In the genomic region with DNA sequence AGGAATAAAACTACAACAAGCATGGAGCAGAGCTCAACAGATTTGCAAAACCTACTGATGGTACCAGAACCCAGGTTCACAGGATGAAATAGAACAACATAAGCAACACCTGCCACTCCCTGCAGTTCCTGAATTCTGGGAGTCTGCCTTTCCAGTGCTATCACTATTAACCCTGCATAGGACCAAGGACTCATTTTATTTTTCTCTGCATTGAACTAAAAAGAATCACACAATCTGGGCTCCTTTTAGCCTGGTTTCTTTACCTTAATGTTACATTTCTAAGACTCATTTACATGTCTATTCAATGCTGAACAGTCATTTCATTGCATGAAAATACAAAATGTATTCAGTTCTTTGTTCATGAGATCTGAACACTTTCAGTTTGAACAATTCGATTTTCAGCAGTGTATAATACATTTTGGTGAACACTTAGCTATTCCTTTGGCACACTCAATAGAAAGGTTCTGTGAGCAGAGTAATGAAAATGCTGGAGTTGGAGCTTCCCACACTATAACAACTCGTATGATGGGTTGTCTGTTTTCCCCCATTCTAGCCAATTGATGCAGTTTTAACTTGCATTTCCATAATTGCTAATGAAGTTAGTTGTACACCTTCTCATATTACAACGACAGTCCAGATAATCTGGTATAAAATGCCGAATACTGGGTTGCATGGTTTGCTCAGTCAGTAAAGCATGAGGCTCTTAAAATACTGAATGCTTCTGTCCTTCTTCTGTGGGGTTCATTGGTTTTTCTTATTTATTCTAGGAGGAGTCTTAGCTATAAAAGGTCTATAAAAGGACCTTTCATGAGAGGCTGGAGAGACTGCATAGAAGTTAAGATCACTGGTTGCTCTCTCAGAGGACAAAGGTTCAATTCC, we compare ENCODE assay signal across 20 mouse cellular contexts.
DNase-seq lines count a peak whose midpoint lies in the region; ATAC-seq lines count a peak whose summit lies in the region.
"Had no signal": no experiment of that assay in that cellular context is flagged by ENCODE, and none has a peak within 500 bp of the region (broad histone marks: within the 10 kb centered on the region; RNA-seq: fewer than 3 reads in every experiment).

No protein-coding gene starts in this region.

- H3K4me3 ChIP-seq in hindbrain, embryonic 11.5 days (ENCODE audit: low read depth, low read length) = no peak overlapping the region
- no peak overlapping the region for H3K4me3 ChIP-seq in hindbrain, embryonic 14.5 days (replicated peaks; ENCODE audit: low read length)
- no peak overlapping the region for H3K4me3 ChIP-seq in midbrain, embryonic 13.5 days (replicated peaks)
- no peak overlapping the region for H3K4me3 ChIP-seq in midbrain, embryonic 10.5 days
- no peak overlapping the region for H3K4me3 ChIP-seq in forebrain, embryonic 14.5 days (ENCODE audit: low read depth, low read length)
- H3K4me3 ChIP-seq: embryonic facial prominence, embryonic 15.5 days; erythroblast, embryonic 14.5 days; gastrocnemius, adult 2 months; heart, embryonic 13.5 days; hindbrain, embryonic 15.5 days had no signal

- no peaks in the 10 kb centered on the region for H3K9me3 ChIP-seq in hindbrain, embryonic 11.5 days (ENCODE audit: control insufficient read depth, low read length)
- H3K9me3 ChIP-seq in hindbrain, embryonic 14.5 days (ENCODE audit: control insufficient read depth, low read length) = no peaks in the 10 kb centered on the region
- no peaks in the 10 kb centered on the region for H3K9me3 ChIP-seq in midbrain, embryonic 13.5 days
- no peaks in the 10 kb centered on the region for H3K9me3 ChIP-seq in midbrain, embryonic 10.5 days (replicated peaks)
- no peaks in the 10 kb centered on the region for H3K9me3 ChIP-seq in forebrain, embryonic 14.5 days (replicated peaks; ENCODE audit: control insufficient read depth, low read length)
- H3K9me3 ChIP-seq: embryonic facial prominence, embryonic 15.5 days; heart, embryonic 13.5 days; hindbrain, embryonic 15.5 days had no signal

- H3K36me3 ChIP-seq in hindbrain, embryonic 11.5 days (ENCODE audit: control insufficient read depth, insufficient read depth, low read length) = no peaks in the 10 kb centered on the region
- H3K36me3 ChIP-seq in hindbrain, embryonic 14.5 days (replicated peaks; ENCODE audit: control insufficient read depth, insufficient read depth) = no peaks in the 10 kb centered on the region
- no peaks in the 10 kb centered on the region for H3K36me3 ChIP-seq in midbrain, embryonic 13.5 days
- H3K36me3 ChIP-seq in midbrain, embryonic 10.5 days = no peaks in the 10 kb centered on the region
- no peaks in the 10 kb centered on the region for H3K36me3 ChIP-seq in forebrain, embryonic 14.5 days (ENCODE audit: control insufficient read depth, insufficient read depth, low read length)
- H3K36me3 ChIP-seq: embryonic facial prominence, embryonic 15.5 days; heart, embryonic 13.5 days; hindbrain, embryonic 15.5 days had no signal

- no peak overlapping the region for H3K27ac ChIP-seq in hindbrain, embryonic 11.5 days (ENCODE audit: low read depth, low read length)
- H3K27ac ChIP-seq in hindbrain, embryonic 14.5 days = no peak overlapping the region
- no peak overlapping the region for H3K27ac ChIP-seq in midbrain, embryonic 13.5 days
- H3K27ac ChIP-seq in midbrain, embryonic 10.5 days (replicated peaks) = no peak overlapping the region
- H3K27ac ChIP-seq in forebrain, embryonic 14.5 days (ENCODE audit: low read depth, low read length) = peak overlapping the region; percentile 30; the same call in 1 of the 2 replicates
- H3K27ac ChIP-seq: embryonic facial prominence, embryonic 15.5 days; gastrocnemius, adult 2 months; heart, embryonic 13.5 days; hindbrain, embryonic 15.5 days had no signal

- no peak overlapping the region for H3K9ac ChIP-seq in hindbrain, embryonic 11.5 days (ENCODE audit: low read depth, low read length)
- H3K9ac ChIP-seq in hindbrain, embryonic 14.5 days = no peak overlapping the region
- H3K9ac ChIP-seq in midbrain, embryonic 13.5 days (replicated peaks) = no peak overlapping the region
- no peak overlapping the region for H3K9ac ChIP-seq in forebrain, embryonic 14.5 days (ENCODE audit: low read length)
- H3K9ac ChIP-seq: embryonic facial prominence, embryonic 15.5 days; heart, embryonic 13.5 days; hindbrain, embryonic 15.5 days had no signal

- H3K4me2 ChIP-seq in hindbrain, embryonic 11.5 days (replicated peaks; ENCODE audit: low read depth, low read length) = no peak overlapping the region
- H3K4me2 ChIP-seq in hindbrain, embryonic 14.5 days (replicated peaks) = no peak overlapping the region
- no peak overlapping the region for H3K4me2 ChIP-seq in midbrain, embryonic 13.5 days (replicated peaks)
- no peak overlapping the region for H3K4me2 ChIP-seq in forebrain, embryonic 14.5 days (ENCODE audit: low read length)
- H3K4me2 ChIP-seq: embryonic facial prominence, embryonic 15.5 days; heart, embryonic 13.5 days; hindbrain, embryonic 15.5 days had no signal

- no peak for DNase-seq in hindbrain, embryonic 11.5 days (ENCODE audit: low spot score)
- no peak for DNase-seq in hindbrain, embryonic 14.5 days (ENCODE audit: low spot score)
- no peak for DNase-seq in midbrain, embryonic 10.5 days (ENCODE audit: low spot score)
- DNase-seq in forebrain, embryonic 14.5 days (ENCODE audit: low spot score) = peak; percentile 57
- DNase-seq in embryo, embryonic 10.5 days (ENCODE audit: low spot score) = no peak
- DNase-seq: adrenal gland, postnatal 10 days; cerebellum, adult 18-20 months; cerebellum, postnatal 10 days; embryo, embryonic 11 days; gastrocnemius, adult 2 months; gastrocnemius, postnatal 25 days; heart, adult 11 months; heart, postnatal 36 days had no signal

- WGBS in hindbrain, embryonic 11.5 days = 60% methylated on average over 4 of the region's 4 CpGs
- 42% methylated on average over 4 of the region's 4 CpGs for WGBS in hindbrain, embryonic 14.5 days
- 27% methylated on average over 4 of the region's 4 CpGs for WGBS in midbrain, embryonic 13.5 days
- 74% methylated on average over 4 of the region's 4 CpGs for whole genome bisulfite sequencing in midbrain, embryonic 10.5 days
- WGBS in forebrain, embryonic 14.5 days = 22% methylated on average over 4 of the region's 4 CpGs

- no peaks in the 10 kb centered on the region for H3K4me1 ChIP-seq in hindbrain, embryonic 11.5 days (replicated peaks; ENCODE audit: control insufficient read depth, insufficient read depth, low read length)
- no peaks in the 10 kb centered on the region for H3K4me1 ChIP-seq in hindbrain, embryonic 14.5 days (replicated peaks; ENCODE audit: control insufficient read depth, insufficient read depth, low read length)
- no peaks in the 10 kb centered on the region for H3K4me1 ChIP-seq in midbrain, embryonic 13.5 days (replicated peaks)
- peaks cover 8% of the 10 kb centered on the region; the same call in 1 of the 2 replicates for H3K4me1 ChIP-seq in midbrain, embryonic 10.5 days
- H3K4me1 ChIP-seq in forebrain, embryonic 14.5 days (ENCODE audit: control insufficient read depth, insufficient read depth, low read length) = peaks cover 3% of the 10 kb centered on the region; the same call in 1 of the 2 replicates
- H3K4me1 ChIP-seq: embryonic facial prominence, embryonic 15.5 days; heart, embryonic 13.5 days; hindbrain, embryonic 15.5 days had no signal

- no peaks in the 10 kb centered on the region for H3K27me3 ChIP-seq in hindbrain, embryonic 11.5 days (ENCODE audit: control insufficient read depth, insufficient read depth, low read length)
- no peaks in the 10 kb centered on the region for H3K27me3 ChIP-seq in hindbrain, embryonic 14.5 days (ENCODE audit: control insufficient read depth, insufficient read depth, low read length)
- H3K27me3 ChIP-seq in midbrain, embryonic 13.5 days = no peaks in the 10 kb centered on the region
- no peaks in the 10 kb centered on the region for H3K27me3 ChIP-seq in midbrain, embryonic 10.5 days (ENCODE audit: low read depth, poor library complexity, severe bottlenecking)
- H3K27me3 ChIP-seq in forebrain, embryonic 14.5 days (replicated peaks; ENCODE audit: control insufficient read depth, insufficient read depth, low read length) = no peaks in the 10 kb centered on the region
- H3K27me3 ChIP-seq: embryonic facial prominence, embryonic 15.5 days; heart, embryonic 13.5 days; hindbrain, embryonic 15.5 days had no signal

- peak; percentile 55; the same call in 1 of the 2 replicates for ATAC-seq in hindbrain, embryonic 11.5 days (ENCODE audit: low FRiP score)
- ATAC-seq in hindbrain, embryonic 14.5 days (ENCODE audit: low FRiP score) = no peak
- ATAC-seq in midbrain, embryonic 13.5 days = peak; percentile 71
- ATAC-seq in forebrain, embryonic 14.5 days = peak; percentile 89
- no peak for ATAC-seq in megakaryocyte-erythroid progenitor cell, adult 5-6 weeks (replicated peaks; ENCODE audit: low FRiP score, low TSS enrichment, poor library complexity, severe bottlenecking)
- ATAC-seq: intestine, embryonic 16.5 days had no signal

Comparison
In these comparisons a context has a peak if more than half of its experiments do, and no peak if none do; other contexts are left out.
1. ATAC-seq: peak in hindbrain, embryonic 11.5 days (single experiment), midbrain, embryonic 13.5 days (single experiment) and forebrain, embryonic 14.5 days (single experiment); none in hindbrain, embryonic 14.5 days (single experiment) and megakaryocyte-erythroid progenitor cell, adult 5-6 weeks (single experiment).